Mouse (Mus musculus) testis, adult 2 months (tissue): ENCODE measurements around the gene Ssh1. TPM values are rescaled to one million over a fixed set of nuclear protein-coding genes. Genes with fewer than 3 reads are reported as not detected.

Source experiments
- H3K27ac ChIP-seq: fragments of 200-500 bp; 2 replicates; pipeline ENCODE4 v1.5.1; 2012; ENCODE audit warnings: low read depth, low read length; ENCODE audit not compliant: control insufficient read depth, insufficient read depth
- H3K27me3 ChIP-seq: fragments of 200-500 bp; 2 replicates; pipeline ENCODE4 v1.6.1; 2012; ENCODE audit warnings: mild to moderate bottlenecking, low read length, moderate library complexity; ENCODE audit not compliant: control insufficient read depth, insufficient read depth
- H3K36me3 ChIP-seq: fragments of 200-500 bp; 2 replicates; pipeline ENCODE4 v1.6.1; 2012; ENCODE audit warnings: mild to moderate bottlenecking, low read length; ENCODE audit not compliant: control insufficient read depth, insufficient read depth
- H3K4me1 ChIP-seq: fragments of 200-500 bp; 2 replicates; pipeline ENCODE4 v1.6.1; 2012; ENCODE audit warnings: low read length; ENCODE audit not compliant: control insufficient read depth, insufficient read depth
- H3K4me3 ChIP-seq: fragments of 200-500 bp; 2 replicates; pipeline ENCODE4 v1.5.1; 2012; ENCODE audit warnings: low read depth, mild to moderate bottlenecking, low read length, moderate library complexity, mixed read lengths; ENCODE audit not compliant: control insufficient read depth
- CTCF ChIP-seq: fragments of 200-500 bp; IDR thresholded peaks from 2 replicates; pipeline ENCODE4 v1.5.1; 2012; ENCODE audit warnings: low read depth, mild to moderate bottlenecking, inconsistent platforms, low read length, moderate library complexity; ENCODE audit not compliant: control insufficient read depth, insufficient read depth, insufficient replicate concordance
- POLR2A ChIP-seq: fragments of 200-500 bp; IDR thresholded peaks from 2 replicates; pipeline ENCODE4 v1.6.1; 2012; ENCODE audit warnings: low read depth, mild to moderate bottlenecking, inconsistent platforms, low read length, moderate library complexity; ENCODE audit not compliant: control insufficient read depth
- polyA plus RNA-seq: library from polyadenylated mRNA; depleted of rRNA; stranded (reverse); fragments of >200 nt; gene quantifications from 2 replicates; pipeline ENCODE4 v1.2.3, GENCODE M21; 2012

The Ssh1 gene
- polyA plus RNA-seq, 1 experiment, result 5.0 TPM

DNA sequence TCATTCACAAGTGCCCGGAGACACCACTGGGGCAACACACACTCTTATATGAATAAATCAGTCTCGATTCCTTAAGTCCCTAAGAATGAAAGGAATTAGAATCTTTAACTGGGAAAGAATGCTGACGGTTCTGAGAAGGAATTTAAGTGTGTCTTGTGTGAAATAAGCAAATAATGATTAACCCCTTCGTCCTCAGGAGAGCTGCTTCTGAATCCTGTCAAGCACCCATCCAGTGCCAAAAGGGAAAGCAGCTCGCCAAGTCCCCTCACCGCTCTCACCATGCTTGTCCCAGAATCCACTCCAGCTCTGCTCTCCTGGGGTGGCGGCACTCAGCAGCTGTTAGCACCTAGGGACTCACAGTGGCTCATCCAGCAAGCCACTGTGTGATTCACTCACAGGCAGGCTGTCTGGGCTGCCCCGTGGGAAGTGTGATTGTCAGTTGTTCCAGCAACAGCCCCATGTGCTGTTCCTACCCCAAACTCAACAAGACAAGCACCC is 92.6 kb downstream of the Ssh1 start:
- no peak for TF ChIP-seq CTCF
- no peak for TF ChIP-seq POLR2A
- Histone ChIP-seq H3K36me3 (no peaks in the 10 kb centered on the region), H3K4me3 (no peak overlapping the region), H3K4me1 (peaks cover 2% of the 10 kb centered on the region; the same call in 1 of the 2 replicates), H3K27me3 (no peaks in the 10 kb centered on the region), H3K27ac (no peak overlapping the region)

DNA sequence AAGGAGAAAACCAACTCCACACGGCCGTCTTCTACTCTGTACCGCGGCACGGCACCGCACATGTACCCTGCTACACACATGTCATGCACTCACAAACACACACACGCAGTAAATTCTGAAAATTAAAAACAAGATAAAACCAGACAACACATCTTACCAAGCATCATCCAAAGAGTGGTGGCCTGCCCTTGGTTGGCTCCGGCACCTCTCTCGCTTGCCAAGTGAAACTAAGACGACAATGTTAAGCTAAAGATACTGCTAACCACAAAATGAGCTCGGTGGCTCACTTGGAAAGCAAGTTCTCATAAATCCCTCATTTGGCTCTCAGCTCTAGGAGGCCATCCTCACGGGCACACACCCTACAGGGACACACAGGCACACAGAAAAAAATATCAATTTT is 94.2 kb downstream of the Ssh1 start:
- Histone ChIP-seq H3K4me3 (no peak overlapping the region), H3K27me3 (no peaks in the 10 kb centered on the region), H3K27ac (no peak overlapping the region), H3K36me3 (no peaks in the 10 kb centered on the region), H3K4me1 (no peaks in the 10 kb centered on the region)
- TF ChIP-seq CTCF (no peak), POLR2A (no peak)

DNA sequence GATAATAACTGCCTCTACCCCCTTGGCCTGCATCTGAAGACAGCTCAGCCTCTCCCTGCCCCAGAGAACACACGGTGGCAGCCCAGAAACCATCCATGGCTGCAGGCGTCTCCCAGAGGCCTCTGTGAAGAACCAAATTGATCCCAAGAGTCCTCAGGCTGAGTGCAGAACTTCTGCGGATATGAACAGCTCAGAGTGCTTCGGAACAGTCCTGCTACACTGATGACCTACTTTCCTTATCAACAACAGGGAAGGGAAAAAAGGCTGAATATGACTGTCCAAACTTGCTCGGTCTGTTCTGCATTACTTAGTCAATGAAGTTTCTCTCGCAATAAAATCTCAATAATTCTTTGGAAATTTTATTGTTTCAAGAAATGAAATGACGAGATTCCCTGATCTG is 101.7 kb downstream of the Ssh1 start:
- Histone ChIP-seq H3K36me3 (no peaks in the 10 kb centered on the region), H3K27ac (no peak overlapping the region), H3K4me3 (no peak overlapping the region), H3K27me3 (no peaks in the 10 kb centered on the region), H3K4me1 (peaks cover 5% of the 10 kb centered on the region)
- TF ChIP-seq POLR2A (no peak), CTCF (no peak)

DNA sequence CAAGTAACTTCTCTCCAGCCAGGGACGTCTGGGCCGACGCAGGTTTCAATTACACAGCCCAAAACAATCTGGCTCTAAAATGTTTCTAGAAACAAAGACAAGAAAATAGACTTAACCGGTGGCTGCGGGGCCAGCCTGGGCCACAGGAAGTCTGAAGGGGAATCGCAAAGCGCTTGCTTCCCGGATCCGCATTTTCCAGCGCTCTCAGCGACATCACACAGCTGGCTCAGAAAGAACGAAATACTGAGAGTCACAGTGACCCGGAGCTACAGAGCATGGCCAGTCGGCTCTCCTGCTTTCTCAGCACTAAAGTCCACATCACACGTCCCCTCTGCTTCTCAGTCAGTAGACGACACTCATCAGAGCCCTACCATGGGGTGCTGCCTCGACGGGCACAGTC is 102.8 kb downstream of the Ssh1 start:
- Histone ChIP-seq H3K27me3 (no peaks in the 10 kb centered on the region), H3K4me3 (no peak overlapping the region), H3K27ac (no peak overlapping the region), H3K4me1 (peaks cover 5% of the 10 kb centered on the region), H3K36me3 (no peaks in the 10 kb centered on the region)
- TF ChIP-seq POLR2A, result no peak
- TF ChIP-seq CTCF, result no peak

DNA sequence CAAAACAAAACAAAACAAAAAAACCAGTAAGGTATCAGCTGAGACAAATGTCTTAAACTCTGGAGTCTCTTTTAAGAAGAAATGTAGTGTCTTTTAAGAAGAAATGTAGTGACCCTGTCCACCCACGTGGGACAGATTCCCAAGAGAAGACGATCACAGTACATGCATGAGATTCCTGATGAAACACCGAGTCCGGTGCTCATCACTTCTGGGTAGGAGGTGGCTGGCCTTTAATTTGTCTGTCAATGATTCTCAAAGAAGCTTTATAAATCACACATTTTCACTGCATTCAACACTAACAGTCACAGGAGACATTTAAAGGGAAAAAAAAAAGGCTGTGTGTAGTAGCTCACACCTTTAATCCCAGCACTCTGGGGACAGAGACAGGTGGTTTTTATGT is 103.8 kb downstream of the Ssh1 start:
- Histone ChIP-seq H3K36me3 (no peaks in the 10 kb centered on the region), H3K27ac (no peak overlapping the region), H3K4me1 (peaks cover 5% of the 10 kb centered on the region), H3K27me3 (no peaks in the 10 kb centered on the region), H3K4me3 (no peak overlapping the region)
- TF ChIP-seq POLR2A, result no peak
- TF ChIP-seq CTCF, result no peak

DNA sequence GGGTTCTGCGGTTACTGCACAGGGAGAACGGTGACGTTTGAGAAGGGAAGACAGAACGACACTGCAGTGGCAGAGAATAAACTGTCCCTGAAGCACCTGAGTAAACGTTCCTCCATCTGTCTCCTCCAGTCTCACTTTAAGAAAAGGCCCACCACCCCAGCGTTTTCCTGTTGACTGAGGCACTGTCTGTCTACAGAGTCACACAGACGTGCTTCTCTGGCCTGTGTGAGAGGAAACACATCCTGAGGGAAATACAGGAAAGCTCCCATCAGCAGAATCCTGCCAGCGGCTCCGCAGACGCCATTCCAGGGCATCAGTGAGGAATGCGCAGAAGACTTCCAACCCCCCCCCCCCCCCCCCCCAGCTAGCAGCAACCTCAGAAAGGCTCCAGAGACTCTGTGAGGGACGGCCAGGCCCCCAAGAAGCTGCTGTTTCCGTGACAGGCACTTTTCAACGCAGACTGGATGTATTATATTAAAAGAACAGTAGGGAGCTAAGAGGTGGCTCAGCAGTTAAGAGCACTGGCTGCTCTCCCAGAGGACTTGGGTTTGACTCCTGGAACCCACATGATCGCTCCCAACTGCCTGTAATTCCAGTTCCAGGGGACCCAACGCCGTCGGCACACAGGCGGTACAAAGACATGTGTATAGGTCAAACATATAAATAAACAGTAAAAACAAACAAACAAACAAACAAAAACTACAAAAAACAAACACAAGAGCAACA is 104.3 kb downstream of the Ssh1 start:
- TF ChIP-seq POLR2A (no peak), CTCF (no peak)
- Histone ChIP-seq H3K27me3 (no peaks in the 10 kb centered on the region), H3K36me3 (no peaks in the 10 kb centered on the region), H3K27ac (no peak overlapping the region), H3K4me1 (peaks cover 5% of the 10 kb centered on the region), H3K4me3 (no peak overlapping the region)

DNA sequence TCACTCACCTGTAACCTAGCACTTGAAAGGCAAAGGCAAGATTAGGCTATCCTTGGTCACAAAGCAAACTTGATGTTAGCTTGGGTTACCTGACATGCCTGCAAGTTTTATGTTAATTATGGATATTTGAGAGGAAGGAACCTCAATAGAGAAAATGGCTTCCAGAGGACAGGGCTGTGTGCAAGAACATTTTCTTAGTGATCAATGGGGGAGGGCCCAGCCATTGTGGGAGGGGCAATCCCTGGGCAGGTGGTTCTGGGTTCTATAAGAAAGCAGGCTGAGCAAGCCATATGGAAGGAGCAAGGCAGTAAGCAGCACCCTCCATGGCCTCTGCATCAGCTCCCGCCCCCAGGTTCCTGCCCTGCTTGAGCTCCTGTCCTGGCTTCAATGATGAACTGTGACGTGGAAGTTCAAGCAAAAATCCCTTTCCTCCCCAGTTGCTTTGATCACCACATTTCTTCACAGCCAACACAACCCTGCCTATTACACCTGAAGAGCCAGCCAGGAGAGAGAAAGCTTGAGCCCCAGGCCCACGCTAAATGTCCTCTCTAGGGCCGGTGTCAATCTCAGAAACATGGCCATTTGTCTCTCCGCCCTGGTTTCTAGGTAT is 105.4 kb downstream of the Ssh1 start:
- TF ChIP-seq CTCF (no peak), POLR2A (no peak)
- Histone ChIP-seq H3K27me3 (no peaks in the 10 kb centered on the region), H3K4me3 (no peak overlapping the region), H3K27ac (no peak overlapping the region), H3K4me1 (peaks cover 5% of the 10 kb centered on the region), H3K36me3 (no peaks in the 10 kb centered on the region)
